8 mouse cellular contexts compared by ENCODE assay signal in genomic region chr10:121506731-121507583, GRCm38 (mm10). TPM values are rescaled to one million over a fixed set of nuclear protein-coding genes. Genes with fewer than 3 reads are reported as not detected.
DNase-seq lines count a peak whose midpoint lies in the region; ATAC-seq and TF ChIP-seq lines count a peak whose summit lies in the region.

No protein-coding gene starts in this region.

- H3K36me3 ChIP-seq in forebrain, embryonic 11.5 days (ENCODE audit: control insufficient read depth, insufficient read depth, low read length) = no peaks in the 10 kb centered on the region
- no peaks in the 10 kb centered on the region for H3K36me3 ChIP-seq in forebrain, embryonic 13.5 days (ENCODE audit: poor library complexity, severe bottlenecking)
- no peaks in the 10 kb centered on the region for H3K36me3 ChIP-seq in intestine, embryonic 14.5 days (ENCODE audit: control insufficient read depth, insufficient read depth, low read length)
- no peaks in the 10 kb centered on the region for H3K36me3 ChIP-seq in liver, embryonic 11.5 days (ENCODE audit: control insufficient read depth, insufficient read depth, low read length)
- no peaks in the 10 kb centered on the region for H3K36me3 ChIP-seq in stomach, postnatal 0 days (ENCODE audit: control insufficient read depth, insufficient read depth, low read length)

- DNase-seq in forebrain, embryonic 11.5 days (ENCODE audit: low spot score) = peak; percentile 59
- peak; percentile 35 for DNase-seq in adrenal gland, postnatal 25 days
- peak; percentile 63 for DNase-seq in gastrocnemius, adult 18-20 months (ENCODE audit: low spot score)
- DNase-seq in intestine, embryonic 14.5 days (ENCODE audit: low spot score) = peak; percentile 77
- peak; percentile 76 for DNase-seq in liver, embryonic 11.5 days (ENCODE audit: low spot score)
- DNase-seq in naive thymus-derived CD4-positive, alpha-beta T cell, adult 2 months (ENCODE audit: low read depth) = peak; percentile 94
- peak; percentile 81 for DNase-seq in stomach, postnatal 0 days (ENCODE audit: low spot score)

- no peaks in the 10 kb centered on the region for H3K9me3 ChIP-seq in forebrain, embryonic 11.5 days (ENCODE audit: control insufficient read depth, low read length)
- H3K9me3 ChIP-seq in forebrain, embryonic 13.5 days (replicated peaks) = no peaks in the 10 kb centered on the region
- no peaks in the 10 kb centered on the region for H3K9me3 ChIP-seq in intestine, embryonic 14.5 days (ENCODE audit: control insufficient read depth, low read length)
- no peaks in the 10 kb centered on the region for H3K9me3 ChIP-seq in liver, embryonic 11.5 days (ENCODE audit: control insufficient read depth, low read length)
- no peaks in the 10 kb centered on the region for H3K9me3 ChIP-seq in stomach, postnatal 0 days (ENCODE audit: control insufficient read depth, low read length)

- H3K4me1 ChIP-seq in forebrain, embryonic 11.5 days (replicated peaks; ENCODE audit: control insufficient read depth, insufficient read depth, low read length) = peaks cover 8% of the 10 kb centered on the region; the same call in 1 of the 2 replicates
- peaks cover 36% of the 10 kb centered on the region for H3K4me1 ChIP-seq in forebrain, embryonic 13.5 days
- peaks cover 25% of the 10 kb centered on the region; the same call in 1 of the 2 replicates for H3K4me1 ChIP-seq in intestine, embryonic 14.5 days (replicated peaks; ENCODE audit: control insufficient read depth, insufficient read depth, low read length)
- H3K4me1 ChIP-seq in liver, embryonic 11.5 days (replicated peaks; ENCODE audit: control insufficient read depth, insufficient read depth, low read length) = peaks cover 41% of the 10 kb centered on the region
- peaks cover 5% of the 10 kb centered on the region; the same call in 1 of the 2 replicates for H3K4me1 ChIP-seq in stomach, postnatal 0 days (replicated peaks; ENCODE audit: control insufficient read depth, insufficient read depth)

- WGBS in forebrain, embryonic 11.5 days = 56% methylated on average over 29 of the region's 29 CpGs
- WGBS in forebrain, embryonic 13.5 days = 56% methylated on average over 29 of the region's 29 CpGs
- WGBS in intestine, embryonic 14.5 days = 33% methylated on average over 29 of the region's 29 CpGs
- 51% methylated on average over 29 of the region's 29 CpGs for WGBS in liver, embryonic 11.5 days
- 32% methylated on average over 29 of the region's 29 CpGs for WGBS in stomach, postnatal 0 days

- no peak overlapping the region for H3K4me2 ChIP-seq in forebrain, embryonic 11.5 days (ENCODE audit: low read depth, low read length, severe bottlenecking)
- no peak overlapping the region for H3K4me2 ChIP-seq in forebrain, embryonic 13.5 days
- H3K4me2 ChIP-seq in intestine, embryonic 14.5 days (ENCODE audit: low read length) = peak overlapping the region; percentile 33
- H3K4me2 ChIP-seq in liver, embryonic 11.5 days = peak overlapping the region; percentile 6; the same call in 1 of the 2 replicates
- H3K4me2 ChIP-seq in stomach, postnatal 0 days (replicated peaks; ENCODE audit: low read depth) = no peak overlapping the region; the same call in 1 of the 2 replicates

- ATAC-seq in forebrain, embryonic 11.5 days (replicated peaks; ENCODE audit: low FRiP score) = peak; percentile 32; the same call in 1 of the 2 replicates
- no peak for ATAC-seq in forebrain, embryonic 13.5 days
- peak; percentile 30 for ATAC-seq in intestine, embryonic 14.5 days (replicated peaks; ENCODE audit: low FRiP score, low TSS enrichment, low read depth)
- ATAC-seq in liver, embryonic 11.5 days (replicated peaks; ENCODE audit: low FRiP score) = peak; percentile 70
- peak; percentile 50; the same call in 1 of the 2 replicates for ATAC-seq in stomach, postnatal 0 days (ENCODE audit: low FRiP score, low TSS enrichment)

- no peaks in the 10 kb centered on the region for H3K27me3 ChIP-seq in forebrain, embryonic 11.5 days (ENCODE audit: control insufficient read depth, insufficient read depth, low read length)
- no peaks in the 10 kb centered on the region for H3K27me3 ChIP-seq in forebrain, embryonic 13.5 days
- H3K27me3 ChIP-seq in intestine, embryonic 14.5 days (replicated peaks; ENCODE audit: control insufficient read depth, insufficient read depth, low read length) = no peaks in the 10 kb centered on the region
- no peaks in the 10 kb centered on the region for H3K27me3 ChIP-seq in liver, embryonic 11.5 days (replicated peaks; ENCODE audit: control insufficient read depth, insufficient read depth, low read length)
- H3K27me3 ChIP-seq in stomach, postnatal 0 days (ENCODE audit: control insufficient read depth, insufficient read depth, low read length) = no peaks in the 10 kb centered on the region

- H3K27ac ChIP-seq in forebrain, embryonic 11.5 days (ENCODE audit: low read depth, low read length) = no peak overlapping the region; the same call in 1 of the 2 replicates
- no peak overlapping the region for H3K27ac ChIP-seq in forebrain, embryonic 13.5 days
- H3K27ac ChIP-seq in intestine, embryonic 14.5 days (ENCODE audit: low read depth) = peak overlapping the region; percentile 79
- peak overlapping the region; percentile 30; the same call in 1 of the 2 replicates for H3K27ac ChIP-seq in liver, embryonic 11.5 days (ENCODE audit: low read depth, low read length)
- peak overlapping the region; percentile 5 for H3K27ac ChIP-seq in stomach, postnatal 0 days (replicated peaks)

- no peak overlapping the region for H3K9ac ChIP-seq in forebrain, embryonic 11.5 days (ENCODE audit: low read length)
- no peak overlapping the region for H3K9ac ChIP-seq in forebrain, embryonic 13.5 days
- H3K9ac ChIP-seq in intestine, embryonic 14.5 days (ENCODE audit: low read length) = no peak overlapping the region
- no peak overlapping the region; the same call in 1 of the 2 replicates for H3K9ac ChIP-seq in liver, embryonic 11.5 days (ENCODE audit: low read depth, low read length)
- H3K9ac ChIP-seq in stomach, postnatal 0 days (ENCODE audit: low read length) = no peak overlapping the region

- H3K4me3 ChIP-seq in forebrain, embryonic 11.5 days (ENCODE audit: low read depth, low read length) = no peak overlapping the region
- H3K4me3 ChIP-seq in forebrain, embryonic 13.5 days = no peak overlapping the region
- H3K4me3 ChIP-seq in intestine, embryonic 14.5 days (ENCODE audit: low read depth, low read length) = no peak overlapping the region
- H3K4me3 ChIP-seq in liver, embryonic 11.5 days (ENCODE audit: low read depth, low read length) = no peak overlapping the region
- H3K4me3 ChIP-seq in stomach, postnatal 0 days (ENCODE audit: low read depth, low read length) = no peak overlapping the region

- no peak for TF ChIP-seq CTCF in stomach, postnatal 0 days (IDR thresholded peaks at IDR 0.05; ENCODE audit: low read depth)

- TF ChIP-seq EP300 in stomach, postnatal 0 days (optimal IDR thresholded peaks at IDR 0.05) = no peak

RNA-seq across cellular contexts. Expression of gene Rassf3, which starts 30.8 kb away (rescaled TPM):
- 5.5 and 7.6 TPM in 2 replicates for polyA plus RNA-seq in forebrain, embryonic 11.5 days (2014; fragmentation: Nextera tagmentation; extraction: Ambion mirVana)
- 3.5 and 3.7 TPM in 2 replicates for polyA plus RNA-seq in forebrain, embryonic 13.5 days (2015; fragmentation: Nextera tagmentation; extraction: Ambion mirVana)
- 33.3 and 36.8 TPM in 2 replicates for total RNA-seq in adrenal gland, postnatal 25 days (2021)
- total RNA-seq in gastrocnemius, adult 18-20 months (2021) = 10 to 100 TPM; 34.7 to 47.5 TPM
- polyA plus RNA-seq in intestine, embryonic 14.5 days (2014; fragmentation: Nextera tagmentation; extraction: Ambion mirVana) = 20.9 and 24.6 TPM in 2 replicates
- 14.0 and 15.4 TPM in 2 replicates for polyA plus RNA-seq in liver, embryonic 11.5 days (2014; fragmentation: Nextera tagmentation; extraction: Ambion mirVana)
- polyA plus RNA-seq in stomach, postnatal 0 days (2015; fragmentation: Nextera tagmentation; extraction: Ambion mirVana) = 19.2 and 20.0 TPM in 2 replicates

Comparison
In these comparisons a context has a peak if more than half of its experiments do, and no peak if none do; other contexts are left out.
1. DNase-seq: peak in every context shown above with its lines; median percentile 94 in naive thymus-derived CD4-positive, alpha-beta T cell, adult 2 months; 81 in stomach, postnatal 0 days; 77 in intestine, embryonic 14.5 days; 76 in liver, embryonic 11.5 days; 63 in gastrocnemius, adult 18-20 months; 59 in forebrain, embryonic 11.5 days; 35 in adrenal gland, postnatal 25 days.
2. H3K27ac ChIP-seq: peak in intestine, embryonic 14.5 days (single experiment), liver, embryonic 11.5 days (single experiment) and stomach, postnatal 0 days (single experiment); none in forebrain, embryonic 11.5 days (single experiment) and forebrain, embryonic 13.5 days (single experiment).
3. H3K4me2 ChIP-seq: peak in intestine, embryonic 14.5 days (single experiment) and liver, embryonic 11.5 days (single experiment); none in forebrain, embryonic 11.5 days (single experiment), forebrain, embryonic 13.5 days (single experiment) and stomach, postnatal 0 days (single experiment).